Mouse (Mus musculus) leukemia stem cell, adult 10-12 weeks (primary cell): ENCODE measurements around the gene Otof. TPM values are rescaled to one million over a fixed set of nuclear protein-coding genes. Genes with fewer than 3 reads are reported as not detected.

Source experiments
- polyA plus RNA-seq: library from polyadenylated mRNA; stranded (reverse); fragments of >175 nt; gene quantifications from 2 replicates; pipeline ENCODE4 v1.2.3, GENCODE M21; 2012; ENCODE audit warnings: low replicate concordance

Gene Otof
- not detected in 2 replicates for polyA plus RNA-seq

DNA sequence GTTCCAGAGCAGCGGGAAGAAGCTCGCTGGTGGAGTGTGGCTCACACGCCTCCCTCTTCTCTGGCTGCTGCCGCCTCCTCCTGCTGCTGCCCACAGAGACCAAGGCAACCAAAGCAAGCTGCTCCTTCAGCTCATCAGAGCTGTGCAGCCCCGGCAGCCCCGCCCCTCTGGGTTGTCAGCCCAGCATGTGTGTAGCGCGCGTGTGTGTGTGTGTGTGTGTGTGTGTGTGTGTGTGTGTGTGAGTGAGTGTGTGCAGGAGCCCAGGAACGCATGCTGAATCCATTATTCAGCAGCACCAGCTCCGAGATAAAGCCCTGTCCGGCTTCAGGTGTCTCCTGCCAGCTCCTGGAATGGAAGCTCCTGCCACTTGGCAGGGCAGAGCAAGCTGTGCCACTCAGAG is at the start of gene Otof:
Gene Otof, minus strand, starts transcription at position 112 of the 400 bp plus-strand sequence.

GRCm38 (mm10) chr5:30465861-30466260 is 4.1 kb upstream of the Otof start, which contains the start of gene 1700001C02Rik:
1700001C02Rik (plus strand) TSS chr5:30466047.

Other genes starting within 250 kb of the Otof start
- gene Selenoi, start 229.4 kb downstream of the Otof start, polyA plus RNA-seq: 0.16 and 2.8 TPM in 2 replicates
- not detected in 2 replicates for gene Drc1, start 180.5 kb downstream of the Otof start, polyA plus RNA-seq
- not detected in 2 replicates for gene 1700001C02Rik, start 4.1 kb upstream of the Otof start, polyA plus RNA-seq
- not detected in 2 replicates for gene Cib4, start 83.9 kb upstream of the Otof start, polyA plus RNA-seq
- gene Kcnk3, start 126.2 kb upstream of the Otof start, polyA plus RNA-seq: 0.05 and 0.12 TPM in 2 replicates
- 11.0 and 36.3 TPM in 2 replicates for gene Slc35f6, start 186.0 kb upstream of the Otof start, polyA plus RNA-seq
- 397 and 536 TPM in 2 replicates for gene Cenpa, start 204.8 kb upstream of the Otof start, polyA plus RNA-seq
- gene Dpysl5, start 249.6 kb upstream of the Otof start, polyA plus RNA-seq: 0.19 and 0.23 TPM in 2 replicates